Mouse (Mus musculus) small intestine, adult 2 months (tissue): Measurements from ENCODE around the gene Aup1.

ENCODE experiments used
- CTCF ChIP-seq: fragments of 200-500 bp; IDR thresholded peaks from 2 replicates; pipeline ENCODE4 v1.5.1; 2012; ENCODE audit warnings: low read depth, mild to moderate bottlenecking, control low read depth, inconsistent platforms, low read length, moderate library complexity, mixed read lengths; ENCODE audit not compliant: insufficient replicate concordance, insufficient read length; ENCODE audit errors: extremely low read depth
- POLR2A ChIP-seq: fragments of 200-500 bp; IDR thresholded peaks from 2 replicates; pipeline ENCODE4 v1.6.1; 2012; ENCODE audit warnings: low read depth, mild to moderate bottlenecking, control low read depth, inconsistent platforms, low read length, moderate library complexity

DNA sequence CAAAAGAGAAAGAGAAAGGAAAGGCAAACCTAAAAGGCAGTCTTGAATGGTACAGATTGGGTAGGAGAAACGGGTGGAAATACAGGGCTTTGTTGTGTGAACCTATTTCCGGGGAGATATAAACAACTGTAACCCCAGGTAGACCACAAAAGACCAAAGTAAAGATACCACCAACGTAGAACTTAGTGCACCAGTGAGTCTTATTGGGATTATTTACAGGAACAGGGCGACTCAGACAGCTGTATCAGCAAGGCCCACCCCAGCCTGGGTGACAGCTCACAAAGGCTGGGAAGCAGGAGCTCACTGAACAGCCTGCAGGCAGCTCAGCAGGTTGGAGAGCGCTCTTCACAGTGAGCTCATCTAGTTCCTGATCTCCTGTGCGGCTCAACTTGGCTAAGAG is 41.6 kb downstream of the Aup1 start:
- TF ChIP-seq CTCF (no peak), POLR2A (no peak)
